Mouse (Mus musculus) CH12.LX (cell line): ENCODE measurements at regions not wholly inside any gene's neighbourhood (a gene's known extent, or its start where the extent isn't known, plus 50 kb on each side); places are given as distances from the start of the nearest gene placed in this dataset.

ENCODE experiments used
- DNase-seq: peaks from one replicate; pipeline ENCODE4 v3.0.0-alpha.2; 2013; ENCODE audit errors: extremely low read depth
- H3K27ac ChIP-seq: 2 replicates; pipeline ENCODE4 v1.5.1; 2012; ENCODE audit warnings: low read depth, mild to moderate bottlenecking, control low read depth, moderate library complexity; ENCODE audit not compliant: insufficient read depth
- H3K27me3 ChIP-seq: replicated peaks from 2 replicates; pipeline ENCODE3; 2012; ENCODE audit warnings: inconsistent platforms
- H3K36me3 ChIP-seq, 2 experiments: replicated peaks in 1 of 2; 2 replicates each; pipeline versions ENCODE3 to v1.6.1; 2012; ENCODE audit warnings: inconsistent platforms in 1 of 2, low read length in 1 of 2, mild to moderate bottlenecking in 1 of 2, mixed read lengths in 1 of 2, moderate library complexity in 1 of 2; ENCODE audit not compliant: control insufficient read depth in 1 of 2, insufficient read depth in 1 of 2
- H3K4me1 ChIP-seq, 2 experiments: 2 replicates each; pipeline ENCODE4 v1.6.1; 2012; ENCODE audit warnings: inconsistent platforms in 1 of 2, moderate library complexity in 1 of 2; ENCODE audit not compliant: insufficient read depth in 2 of 2, control insufficient read depth in 1 of 2
- H3K4me2 ChIP-seq: 2 replicates; pipeline ENCODE4 v1.6.1; 2012; ENCODE audit warnings: low read depth, mild to moderate bottlenecking, control low read depth; ENCODE audit not compliant: poor library complexity, insufficient read depth, severe bottlenecking
- H3K4me3 ChIP-seq, 3 experiments: fragments of 150-350 bp in 1 of 3; sonication (generic) in 1 of 3; replicated peaks in 1 of 3; 2 replicates each; pipeline versions ENCODE3 to v1.5.1; 2011 to 2012; ENCODE audit warnings: low read depth in 2 of 3, low read length in 2 of 3, mild to moderate bottlenecking in 2 of 3, moderate library complexity in 2 of 3, control low read depth in 1 of 3, improper control_type of control experiment in 1 of 3, inconsistent platforms in 1 of 3, mixed read lengths in 1 of 3; ENCODE audit not compliant: poor library complexity in 1 of 3
- H3K79me2 ChIP-seq: replicated peaks from 2 replicates; pipeline ENCODE4 v1.6.1; 2012; ENCODE audit warnings: mild to moderate bottlenecking, moderate library complexity; ENCODE audit not compliant: control insufficient read depth, poor library complexity, insufficient read depth, severe bottlenecking; ENCODE audit errors: extremely low read depth
- H3K9ac ChIP-seq: 2 replicates; pipeline ENCODE4 v1.6.1; 2012; ENCODE audit warnings: low read depth, mild to moderate bottlenecking, control low read depth, moderate library complexity; ENCODE audit not compliant: insufficient read depth
- H3K9me3 ChIP-seq: replicated peaks from 2 replicates; pipeline ENCODE3; 2012; ENCODE audit warnings: low read length, inconsistent platforms, mixed read lengths
- BHLHE40 ChIP-seq: IDR thresholded peaks from 2 replicates; pipeline ENCODE4 v1.6.1; 2011; ENCODE audit warnings: mild to moderate bottlenecking, low read depth, low read length, improper control_type of control experiment
- CHD2 ChIP-seq: IDR thresholded peaks from 2 replicates; pipeline ENCODE4 v1.6.1; 2011; ENCODE audit warnings: low read length, improper control_type of control experiment
- CTCF ChIP-seq, 2 experiments: IDR thresholded peaks in 1 of 2; conservative IDR thresholded peaks in 1 of 2; 2 replicates each; pipeline ENCODE4 v1.5.1; 2011 to 2012; ENCODE audit warnings: low read depth in 2 of 2, low read length in 2 of 2, improper control_type of control experiment in 1 of 2, inconsistent platforms in 1 of 2, mild to moderate bottlenecking in 1 of 2, moderate library complexity in 1 of 2
- E2F4 ChIP-seq: IDR thresholded peaks from 2 replicates; pipeline ENCODE4 v1.6.1; 2011; ENCODE audit warnings: low read depth, low read length, improper control_type of control experiment; ENCODE audit not compliant: insufficient replicate concordance
- EP300 ChIP-seq: IDR thresholded peaks from 2 replicates; pipeline ENCODE4 v1.6.1; 2011; ENCODE audit warnings: low read length, improper control_type of control experiment
- ETS1 ChIP-seq: conservative IDR thresholded peaks from 2 replicates; pipeline ENCODE4 v1.6.1; 2012; ENCODE audit warnings: low read depth, mild to moderate bottlenecking, inconsistent platforms, low read length, improper control_type of control experiment, moderate library complexity
- GABPA ChIP-seq: IDR thresholded peaks from 2 replicates; pipeline ENCODE4 v1.6.1; 2012; ENCODE audit warnings: low read depth, low read length, improper control_type of control experiment, inconsistent platforms; ENCODE audit not compliant: insufficient replicate concordance
- IRF4 ChIP-seq: IDR thresholded peaks from 2 replicates; pipeline ENCODE4 v1.6.1; 2014; ENCODE audit warnings: low read depth, mild to moderate bottlenecking, inconsistent platforms, low read length, improper control_type of control experiment
- JUN ChIP-seq: IDR thresholded peaks from 2 replicates; pipeline ENCODE4 v1.6.1; 2011; ENCODE audit warnings: low read depth, mild to moderate bottlenecking, low read length, improper control_type of control experiment, moderate library complexity; ENCODE audit not compliant: insufficient read depth
- JUND ChIP-seq: conservative IDR thresholded peaks from 2 replicates; pipeline ENCODE4 v1.6.1; 2011; ENCODE audit warnings: low read depth, low read length, improper control_type of control experiment
- MAFK ChIP-seq: IDR thresholded peaks from 2 replicates; pipeline ENCODE4 v1.6.1; 2011; ENCODE audit warnings: low read length, improper control_type of control experiment; ENCODE audit not compliant: insufficient replicate concordance
- MAZ ChIP-seq: IDR thresholded peaks from 2 replicates; pipeline ENCODE4 v1.6.1; 2012; ENCODE audit warnings: low read depth, mild to moderate bottlenecking, inconsistent platforms, low read length, improper control_type of control experiment, moderate library complexity
- PAX5 ChIP-seq: IDR thresholded peaks from 2 replicates; pipeline ENCODE4 v1.6.1; 2012; ENCODE audit warnings: low read length, inconsistent platforms, mixed read lengths
- POLR2A ChIP-seq: IDR thresholded peaks from 2 replicates; pipeline ENCODE4 v1.6.1; 2011; ENCODE audit warnings: low read depth, mild to moderate bottlenecking, improper control_type of control experiment, low read length
- POLR2AphosphoS2 ChIP-seq: IDR thresholded peaks from 2 replicates; pipeline ENCODE4 v1.6.1; 2011; ENCODE audit warnings: low read depth, low read length, improper control_type of control experiment
- SMC3 ChIP-seq: IDR thresholded peaks from 2 replicates; pipeline ENCODE4 v1.6.1; 2011; ENCODE audit warnings: low read depth, low read length, improper control_type of control experiment
- TBP ChIP-seq: conservative IDR thresholded peaks from 2 replicates; pipeline ENCODE4 v1.6.1; 2011; ENCODE audit warnings: low read depth, low read length, improper control_type of control experiment
- TCF12 ChIP-seq: IDR thresholded peaks from 2 replicates; pipeline ENCODE4 v1.6.1; 2014; ENCODE audit warnings: low read depth, mild to moderate bottlenecking, inconsistent platforms, low read length, improper control_type of control experiment
- UBTF ChIP-seq: IDR thresholded peaks from 2 replicates; pipeline ENCODE4 v1.6.1; 2012; ENCODE audit warnings: low read depth, mild to moderate bottlenecking, inconsistent platforms, low read length, improper control_type of control experiment, moderate library complexity
- USF1 ChIP-seq: IDR thresholded peaks from 2 replicates; pipeline ENCODE4 v1.6.1; 2014; ENCODE audit warnings: low read depth, mild to moderate bottlenecking, inconsistent platforms, low read length, improper control_type of control experiment
- ZMIZ1 ChIP-seq: IDR thresholded peaks from 2 replicates; pipeline ENCODE4 v1.6.1; 2012; ENCODE audit warnings: low read depth, mild to moderate bottlenecking, inconsistent platforms, low read length, improper control_type of control experiment
- ZNF384 ChIP-seq: IDR thresholded peaks from 2 replicates; pipeline ENCODE4 v1.6.1; 2012; ENCODE audit warnings: low read depth, low read length, improper control_type of control experiment, inconsistent platforms
- dilution Hi-C: fragments of 300-500 bp; cut with MboI; formaldehyde crosslinking; loops from 2 replicates; pipeline ENCODE4 v1.14.3; 2020; ENCODE audit warnings: low sequenced_read_pairs; ENCODE audit not compliant: extremely low pct_unique_long_range_greater_than_20kb, extremely low pct_ligation_motif_present
- in situ Hi-C: fragments of 300-500 bp; cut with MboI; formaldehyde crosslinking; loops from 3 replicates; pipeline ENCODE4 v1.14.3; 2019; ENCODE audit warnings: low sequenced_read_pairs, low pct_ligation_motif_present, low pct_unique_long_range_greater_than_20kb, mixed read lengths

DNA sequence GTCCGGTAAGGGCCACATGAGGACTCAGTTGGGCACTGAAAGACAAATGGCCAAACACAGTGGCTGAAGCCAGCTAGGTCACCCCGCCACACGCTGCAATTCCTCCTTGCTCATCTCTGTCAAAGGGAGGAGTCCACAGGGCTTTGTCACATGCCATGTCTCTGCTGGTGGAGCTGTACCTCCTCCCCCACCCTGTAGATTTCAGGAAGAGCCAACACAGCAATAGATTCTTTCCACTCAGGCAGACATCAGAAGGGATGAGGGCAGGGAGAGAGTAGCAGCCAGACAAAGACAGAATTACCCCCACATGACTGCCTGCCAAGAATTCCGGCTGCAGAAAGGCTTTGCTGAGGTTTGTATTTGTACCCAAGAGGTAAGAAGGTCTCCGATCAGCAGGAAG is 821.4 kb upstream of the Car8 start:
- in situ Hi-C loops (no loop called here), dilution Hi-C loops (no loop called here)
- no peaks in the 10 kb centered on the region for H3K36me3 ChIP-seq
- no peaks in the 10 kb centered on the region for H3K9me3 ChIP-seq
- H3K27ac ChIP-seq, result no peak overlapping the region
- no peak for DNase-seq
- H3K4me1 ChIP-seq, result no peaks in the 10 kb centered on the region
- H3K79me2 ChIP-seq, result no peaks in the 10 kb centered on the region
- no peak overlapping the region for H3K9ac ChIP-seq
- TF ChIP-seq JUN (no peak), IRF4 (no peak), POLR2A (no peak), ZMIZ1 (no peak), POLR2AphosphoS2 (no peak), SMC3 (no peak), TCF12 (no peak), ZNF384 (no peak), CHD2 (no peak), CTCF (conservative IDR thresholded peaks at IDR 0.05 in 1 of 2, IDR thresholded peaks at IDR 0.05 in 1 of 2; ENCODE audit: low read depth in 2 of 2, low read length in 2 of 2) (no peak), PAX5 (no peak), MAZ (no peak), UBTF (no peak)
- H3K4me3 ChIP-seq, result no peak overlapping the region
- H3K4me2 ChIP-seq, result no peak overlapping the region
- no peaks in the 10 kb centered on the region for H3K27me3 ChIP-seq

DNA sequence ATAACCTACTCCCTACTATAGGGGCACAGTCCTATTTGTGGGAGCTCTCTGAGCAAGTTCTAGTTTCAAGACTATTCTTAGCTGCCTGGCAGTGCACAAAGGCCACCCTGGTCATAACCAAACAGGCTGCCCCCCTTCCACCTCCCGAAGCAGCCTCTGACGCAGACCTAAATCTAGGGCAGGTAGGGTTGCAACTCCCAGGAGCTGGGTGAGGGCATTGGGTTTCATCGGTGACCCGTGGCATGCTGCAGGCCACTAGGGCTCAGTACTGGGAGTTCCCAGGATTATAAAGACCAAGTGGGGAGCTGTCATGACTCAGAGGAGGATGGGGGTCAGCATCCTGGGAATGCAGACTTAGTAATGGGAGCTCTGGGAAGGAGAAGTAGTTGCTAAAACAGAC is 818.8 kb upstream of the Car8 start:
- Histone ChIP-seq H3K4me3 (no peak overlapping the region), H3K4me2 (no peak overlapping the region), H3K9me3 (no peaks in the 10 kb centered on the region), H3K36me3 (no peaks in the 10 kb centered on the region), H3K27ac (no peak overlapping the region), H3K4me1 (0 out of 4 replicates have a peak, but pooled peaks cover 0 to 2% of the 10 kb centered on the region in 2 experiments), H3K27me3 (no peaks in the 10 kb centered on the region), H3K9ac (no peak overlapping the region), H3K79me2 (no peaks in the 10 kb centered on the region)
- dilution Hi-C loops, result no loop called here
- DNase-seq, result no peak
- in situ Hi-C loops, result no loop called here
- TF ChIP-seq MAFK (no peak), GABPA (no peak), IRF4 (no peak), BHLHE40 (no peak), USF1 (no peak), UBTF (no peak), JUND (no peak), CTCF (conservative IDR thresholded peaks at IDR 0.05 in 1 of 2, IDR thresholded peaks at IDR 0.05 in 1 of 2; ENCODE audit: low read depth in 2 of 2, low read length in 2 of 2) (no peak), JUN (no peak), E2F4 (no peak), EP300 (no peak), TBP (no peak), ETS1 (no peak)
